Comparison of ENCODE assay signal across 21 mouse cellular contexts in the genomic region with DNA sequence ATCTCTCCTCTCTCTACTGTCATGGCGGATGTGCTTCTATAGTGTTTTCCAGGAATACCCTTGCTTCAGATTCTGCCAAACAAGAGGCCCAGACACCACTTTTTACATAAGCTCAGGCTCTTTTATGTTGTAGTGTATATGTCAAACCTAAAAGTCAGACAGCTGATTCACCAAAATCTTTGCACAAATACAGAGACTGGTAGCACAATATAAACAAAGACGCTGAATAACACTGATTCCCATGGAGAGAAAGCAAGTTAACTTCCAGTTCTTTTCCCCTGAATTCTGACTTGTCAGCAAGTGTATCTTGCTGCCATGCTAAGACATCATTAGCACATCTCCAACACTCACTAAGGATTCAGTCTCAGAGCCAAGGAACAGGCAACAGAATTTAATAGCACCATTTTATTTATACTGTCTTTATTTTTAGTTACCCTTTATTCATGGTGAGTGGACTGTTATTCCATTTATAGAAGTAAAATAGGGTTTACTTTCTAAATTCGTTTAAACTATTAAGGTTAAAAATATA.
"Had no signal": no experiment of that assay in that cellular context is flagged by ENCODE, and none has a peak within 500 bp of the region (broad histone marks: within the 10 kb centered on the region; RNA-seq: fewer than 3 reads in every experiment).

No protein-coding gene starts in this region.

- H3K4me1 ChIP-seq: forebrain, embryonic 15.5 days; heart, embryonic 12.5 days; hindbrain, embryonic 13.5 days; hindbrain, embryonic 15.5 days; limb, embryonic 13.5 days; limb, embryonic 15.5 days had no signal

- DNase-seq: forebrain, postnatal 0 days; gastrocnemius, postnatal 14 days; gastrocnemius, postnatal 36 days; heart, adult 11 months; heart, adult 2 months; heart, postnatal 36 days; kidney, adult 11 months; kidney, adult 8-10 months; kidney, postnatal 25 days; layer of hippocampus, adult 9-11 months; layer of hippocampus, postnatal 36 days; left cerebral cortex, postnatal 4 days had no signal

- H3K9me3 ChIP-seq: forebrain, embryonic 15.5 days; heart, embryonic 12.5 days; hindbrain, embryonic 13.5 days; hindbrain, embryonic 15.5 days; limb, embryonic 13.5 days; limb, embryonic 15.5 days had no signal

- H3K4me3 ChIP-seq: forebrain, embryonic 15.5 days; heart, adult 2 months; heart, embryonic 12.5 days; hindbrain, embryonic 13.5 days; hindbrain, embryonic 15.5 days; limb, embryonic 13.5 days; limb, embryonic 15.5 days had no signal

- H3K9ac ChIP-seq: forebrain, embryonic 15.5 days; forebrain, postnatal 0 days; heart, embryonic 12.5 days; hindbrain, embryonic 13.5 days; hindbrain, embryonic 15.5 days; limb, embryonic 13.5 days; limb, embryonic 15.5 days had no signal

- H3K27me3 ChIP-seq: forebrain, embryonic 15.5 days; heart, embryonic 12.5 days; hindbrain, embryonic 13.5 days; hindbrain, embryonic 15.5 days; limb, embryonic 13.5 days; limb, embryonic 15.5 days had no signal

- H3K36me3 ChIP-seq: forebrain, embryonic 15.5 days; heart, embryonic 12.5 days; hindbrain, embryonic 13.5 days; hindbrain, embryonic 15.5 days; limb, embryonic 13.5 days; limb, embryonic 15.5 days had no signal

- H3K27ac ChIP-seq: forebrain, embryonic 15.5 days; heart, adult 2 months; hindbrain, embryonic 13.5 days; hindbrain, embryonic 15.5 days; hindbrain, postnatal 0 days; kidney, postnatal 0 days; limb, embryonic 13.5 days; limb, embryonic 15.5 days had no signal

- ATAC-seq: forebrain, embryonic 15.5 days; forebrain, postnatal 0 days; hindbrain, postnatal 0 days; intestine, embryonic 16.5 days had no signal

- H3K4me2 ChIP-seq: forebrain, embryonic 15.5 days; heart, embryonic 12.5 days; hindbrain, embryonic 13.5 days; hindbrain, embryonic 15.5 days; limb, embryonic 13.5 days; limb, embryonic 15.5 days had no signal
